Mouse (Mus musculus) ES-CJ7 (cell line): ENCODE data around the gene Ssx2ip.

Experiments
- DNase-seq: peaks from one replicate; pipeline ENCODE4 v3.0.0; 2011; ENCODE audit warnings: low read depth, low spot score

The Ssx2ip gene

DNA sequence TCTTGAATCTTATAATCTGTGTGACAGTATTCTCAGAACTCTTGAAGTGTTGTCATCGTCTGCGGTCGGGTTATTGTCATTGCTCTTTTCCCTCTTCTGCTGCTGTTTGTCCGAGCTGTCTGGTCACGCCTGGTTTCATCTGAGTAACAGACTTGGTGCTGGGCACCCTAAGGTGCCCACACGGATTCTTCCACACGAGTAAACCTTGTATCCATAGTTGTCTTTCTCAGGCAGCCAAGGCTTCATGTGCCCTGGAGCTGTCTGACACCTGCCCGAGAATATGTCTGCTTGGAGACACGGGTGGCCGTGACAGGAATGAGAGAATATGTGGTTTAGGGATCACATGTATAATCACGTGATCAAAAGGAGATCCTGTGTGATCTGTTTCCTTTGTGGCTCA lies 31.1 kb downstream of the Ssx2ip start:
- DNase-seq, result no peak

DNA sequence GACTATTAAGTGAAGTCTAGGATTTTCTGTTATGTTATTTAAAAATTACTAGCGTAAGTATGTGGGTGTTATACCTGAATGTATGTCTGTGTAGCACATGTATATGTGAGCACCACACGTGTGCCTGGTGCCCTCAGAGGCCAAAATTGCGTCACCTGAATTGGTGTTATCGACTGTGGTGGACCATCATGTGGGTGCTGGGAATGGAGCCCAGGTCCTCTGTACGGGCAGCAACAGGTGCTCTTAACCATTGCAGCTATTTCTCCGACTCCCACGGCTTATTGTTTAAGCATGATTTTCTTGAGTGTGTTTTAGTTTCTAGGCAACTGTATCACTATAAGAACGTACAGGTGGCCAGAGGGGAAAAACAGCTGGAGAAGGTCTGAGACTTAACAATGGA lies 31.7 kb downstream of the Ssx2ip start:
- no peak for DNase-seq

DNA sequence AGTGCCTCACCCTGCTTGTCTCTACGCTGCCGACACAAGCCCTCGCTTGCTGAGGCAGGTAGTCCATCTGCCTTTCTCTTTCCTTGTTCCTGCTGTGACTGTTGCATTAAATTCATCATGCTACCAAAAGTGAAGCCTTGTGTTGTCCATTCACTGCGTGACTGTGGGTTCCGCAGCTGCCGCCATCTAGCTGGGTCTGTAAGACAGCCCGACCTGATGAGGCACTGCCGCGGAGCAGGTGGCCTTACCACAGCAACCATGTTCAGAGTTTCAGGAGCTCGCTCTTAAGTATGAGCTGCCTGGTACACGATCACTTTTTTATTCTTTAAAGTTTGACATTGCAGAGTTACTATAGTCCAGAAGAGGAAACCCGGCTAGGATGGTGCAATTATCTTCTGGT lies 35.6 kb downstream of the Ssx2ip start:
- no peak for DNase-seq

DNA sequence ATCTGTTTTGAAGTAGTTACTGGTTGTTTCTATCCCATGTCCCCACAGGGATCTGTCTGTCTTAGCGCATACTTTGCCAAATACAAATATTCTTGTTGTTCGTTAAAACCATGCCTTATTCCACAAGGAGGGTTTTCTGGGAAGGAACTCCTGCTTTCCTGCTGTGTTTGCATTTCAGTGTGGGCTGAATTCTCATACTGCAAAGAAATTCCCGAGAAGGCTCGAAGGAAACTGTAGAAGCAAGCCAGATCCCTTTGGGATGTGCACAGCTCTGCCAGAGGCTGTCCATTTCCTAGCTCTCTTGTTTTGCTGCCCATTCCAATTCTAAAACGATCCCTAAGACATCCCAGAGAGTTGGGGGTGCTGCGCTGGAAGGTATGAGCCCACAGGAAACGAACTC lies 36.0 kb downstream of the Ssx2ip start:
- DNase-seq, result no peak

DNA sequence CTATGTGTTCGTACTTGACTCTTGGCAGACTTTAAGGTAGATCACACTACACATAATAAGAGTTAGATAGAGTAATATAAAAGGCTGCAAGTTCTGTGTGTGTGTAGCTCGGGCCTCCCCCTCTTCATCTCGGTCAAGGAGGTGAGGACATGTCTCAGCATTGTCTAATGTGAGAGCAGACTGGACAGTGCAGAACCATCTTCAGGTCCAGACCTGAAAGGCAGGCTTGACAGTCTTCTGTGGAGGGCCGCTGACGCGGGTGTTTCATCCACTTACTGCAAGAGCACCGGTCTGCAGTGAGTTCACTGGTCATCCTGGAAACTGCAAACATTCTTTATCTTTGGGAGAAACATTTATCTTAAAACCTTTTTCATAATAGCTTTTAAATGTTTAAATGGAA lies 38.0 kb downstream of the Ssx2ip start:
- no peak for DNase-seq

DNA sequence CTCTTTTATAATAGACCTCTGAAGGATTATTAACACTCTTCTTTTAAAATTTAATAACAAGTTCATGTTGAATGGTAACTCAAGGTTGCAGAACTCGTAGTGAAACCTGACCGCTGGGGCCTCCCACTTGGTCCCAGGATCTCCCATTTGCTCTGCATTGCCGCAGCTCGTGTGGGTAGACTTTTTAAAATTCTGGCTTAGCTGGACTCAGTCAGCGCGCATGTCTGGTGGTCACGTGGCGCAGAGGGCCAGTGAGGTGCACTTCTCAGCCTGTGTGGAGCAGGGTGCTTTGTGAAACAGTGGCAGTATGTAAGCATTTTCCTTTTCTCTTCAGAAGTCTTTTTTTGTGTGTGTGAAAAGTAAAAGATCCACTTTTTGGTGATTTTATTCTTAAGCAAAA lies 38.5 kb downstream of the Ssx2ip start:
- DNase-seq, result no peak

DNA sequence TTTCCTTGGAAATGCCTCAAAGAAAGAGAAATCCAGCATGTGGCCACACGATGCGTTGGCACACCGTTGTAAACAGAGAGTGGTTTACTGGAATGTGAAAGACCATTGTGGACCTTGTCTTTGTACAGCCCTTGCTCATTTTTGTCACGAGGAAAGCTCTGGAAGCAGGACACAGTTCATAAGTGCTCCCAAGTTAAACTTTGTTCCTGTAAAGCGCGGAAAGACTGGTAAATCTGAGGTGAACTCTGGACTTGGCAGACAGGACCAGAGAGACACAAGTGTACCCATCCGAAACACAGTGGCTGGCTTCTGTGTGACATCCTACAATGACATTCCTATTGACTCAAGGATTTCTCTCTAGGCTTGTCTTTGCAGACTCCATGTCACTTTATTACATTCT lies 38.9 kb downstream of the Ssx2ip start:
- DNase-seq, result no peak

DNA sequence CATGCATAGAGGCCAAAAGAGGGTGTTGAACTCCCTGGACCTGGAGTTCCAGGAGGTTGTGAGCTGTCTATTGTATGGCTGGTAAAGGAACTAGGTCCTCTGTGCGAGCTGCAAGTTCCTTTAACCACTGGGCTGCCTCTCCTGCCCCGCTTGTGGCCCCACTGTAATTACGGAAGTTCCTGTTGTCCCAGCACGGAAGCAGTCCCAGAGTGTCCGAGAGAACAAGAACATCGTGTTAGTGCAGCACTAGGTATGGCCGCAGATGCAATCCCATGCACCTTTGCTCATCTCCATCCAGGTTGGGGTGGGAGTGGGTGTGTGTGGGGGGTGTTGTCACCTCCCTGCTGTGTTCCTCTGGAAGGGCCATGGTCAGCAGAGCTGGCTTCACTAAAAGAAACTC lies 40.4 kb downstream of the Ssx2ip start:
- DNase-seq, result no peak

DNA sequence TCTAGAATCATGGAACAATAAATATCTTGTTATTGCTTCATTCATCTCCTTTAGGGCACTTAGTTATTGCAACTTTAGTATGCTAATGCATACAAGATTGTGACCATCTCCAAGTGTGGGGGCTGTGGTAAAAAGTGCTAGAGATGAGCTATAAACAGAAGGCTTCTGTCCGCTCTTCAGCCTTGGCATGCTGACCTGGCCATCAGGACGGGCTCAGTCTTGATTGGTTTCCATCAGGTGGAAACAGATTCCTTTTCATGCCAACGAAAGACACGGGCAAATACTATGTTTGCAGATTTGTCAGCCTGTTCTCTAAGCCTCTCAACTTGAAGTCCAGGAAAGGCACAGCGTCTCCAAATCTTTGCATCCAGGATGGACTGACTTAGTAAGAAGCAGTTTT lies 42.7 kb downstream of the Ssx2ip start:
- DNase-seq, result no peak

DNA sequence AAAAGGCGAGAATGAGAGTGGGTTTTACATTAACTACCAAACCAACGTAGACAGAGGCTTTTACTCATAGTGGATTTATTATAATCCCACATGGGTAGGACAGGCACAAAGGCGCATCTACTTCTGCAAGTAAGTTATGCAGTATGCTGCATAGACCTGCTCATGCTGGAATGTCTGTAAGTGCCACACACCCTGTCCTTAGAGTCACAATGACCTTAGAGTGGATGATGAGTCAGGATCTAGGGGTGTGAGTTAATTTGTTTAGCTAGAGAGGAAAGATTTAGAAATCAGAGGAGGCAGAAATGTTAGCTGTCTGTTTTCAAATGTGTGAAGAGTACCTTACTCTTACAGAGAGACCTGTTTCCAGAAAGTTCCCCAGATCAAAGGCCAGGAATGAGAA lies 43.2 kb downstream of the Ssx2ip start:
- no peak for DNase-seq

DNA sequence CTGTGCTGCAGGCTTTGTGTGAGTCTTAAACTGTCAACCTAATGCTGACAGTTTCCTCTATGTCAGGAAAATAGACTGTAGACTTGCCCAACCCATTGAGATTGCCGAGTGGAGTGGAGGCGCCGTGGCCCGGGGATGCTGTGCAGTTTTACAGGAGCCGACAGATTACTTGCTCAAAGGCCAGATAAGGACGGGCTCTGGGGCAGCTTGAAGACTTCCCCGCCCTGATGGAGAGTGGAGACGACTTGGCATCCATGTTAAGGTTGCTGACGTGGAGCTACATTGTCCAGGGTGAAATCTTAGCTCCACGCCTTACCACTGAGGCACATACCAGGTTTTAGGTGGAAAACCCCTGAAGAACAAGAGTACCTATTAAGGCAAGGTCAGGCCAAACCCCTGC lies 43.9 kb downstream of the Ssx2ip start:
- DNase-seq, result no peak

DNA sequence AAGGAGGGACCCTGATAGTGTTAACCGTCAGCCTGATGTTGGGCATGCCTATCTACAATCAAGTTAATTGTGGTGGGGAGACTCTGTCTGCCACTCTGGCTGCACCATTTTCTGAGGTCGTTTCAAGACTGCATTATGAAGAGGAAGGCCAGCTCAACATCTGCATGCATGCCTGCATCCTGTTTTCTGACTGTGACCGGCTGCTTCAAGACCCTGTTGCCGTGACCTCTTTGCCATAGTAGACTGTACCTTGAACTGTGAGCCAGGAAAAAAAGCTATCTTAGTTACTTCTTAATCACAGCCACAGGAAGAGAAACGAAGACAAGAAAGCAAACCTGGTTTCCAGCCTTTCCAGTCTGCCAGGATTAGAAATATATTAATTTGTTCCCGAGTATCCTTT lies 44.5 kb downstream of the Ssx2ip start:
- no peak for DNase-seq

DNA sequence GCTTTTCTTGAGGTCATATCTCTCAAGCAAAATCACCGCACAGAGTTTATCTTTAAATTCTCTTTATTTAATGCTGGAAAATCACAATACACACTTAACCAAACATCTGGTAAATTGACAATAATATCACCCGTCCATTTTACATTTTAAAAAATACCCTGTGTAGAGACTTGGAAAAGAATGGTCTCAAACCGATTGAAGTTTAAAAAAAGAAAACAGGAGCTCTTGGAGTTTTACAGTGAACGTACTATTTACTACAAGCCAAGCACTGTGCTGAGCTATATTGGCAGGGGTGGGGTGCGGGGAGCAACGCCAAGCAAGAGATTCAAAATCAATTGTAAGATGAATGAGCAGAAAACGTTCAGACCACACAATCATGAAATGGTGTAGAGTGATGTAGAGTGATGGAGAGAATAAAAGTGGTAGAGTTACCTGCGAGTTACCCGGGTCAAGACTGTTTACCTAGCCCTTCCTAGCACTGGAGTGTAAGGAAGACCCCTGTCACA lies 45.4 kb downstream of the Ssx2ip start, which contains the start of gene Ctbs:
Gene Ctbs, plus strand, starts transcription at position 51 of the 506 bp plus-strand sequence.
- no peak for DNase-seq

DNA sequence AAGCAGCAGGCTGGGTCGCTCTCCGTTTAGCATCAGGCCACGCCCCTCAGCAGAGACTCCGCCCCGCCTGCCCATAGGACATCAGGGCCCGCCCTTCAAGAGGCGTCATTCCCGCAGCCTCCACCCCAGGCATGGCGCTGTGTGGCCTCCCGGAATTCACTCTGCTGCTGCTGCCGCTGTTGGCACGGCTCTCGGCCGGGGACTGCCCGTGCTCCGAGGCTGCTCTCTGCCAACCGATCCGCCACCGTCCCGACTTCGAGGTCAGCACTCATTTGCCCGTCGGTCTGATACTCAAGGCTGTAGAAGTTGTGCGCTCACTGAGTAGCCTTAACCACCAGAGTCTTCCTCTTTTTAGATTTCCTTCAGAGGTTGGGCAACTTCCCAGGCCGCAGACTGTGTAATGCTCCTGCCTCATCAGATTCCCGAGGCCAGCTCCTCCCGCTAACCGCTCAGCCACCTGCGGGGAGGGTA lies 46.0 kb downstream of the Ssx2ip start:
- DNase-seq, result peak; percentile 94

DNA sequence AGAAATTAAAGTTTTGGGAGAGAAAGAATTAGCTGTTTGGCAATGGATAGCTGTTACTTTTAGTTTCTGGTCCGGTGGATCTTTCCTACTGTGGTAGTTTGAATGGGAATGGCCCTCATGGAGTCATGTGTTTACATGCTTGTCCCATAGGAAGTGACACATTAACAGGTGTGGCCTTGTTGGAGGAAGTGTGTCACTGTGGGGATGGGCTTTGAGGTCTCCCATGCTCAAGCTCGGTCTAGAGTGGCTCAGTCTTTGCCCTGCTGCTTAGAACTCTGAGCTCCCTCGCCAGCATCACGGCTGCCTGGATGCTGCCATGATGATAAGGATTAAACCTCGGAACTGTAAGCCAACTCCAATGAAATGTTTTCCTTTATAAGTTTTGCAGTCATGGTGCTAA lies 46.9 kb downstream of the Ssx2ip start:
- DNase-seq, result peak; percentile 23

DNA sequence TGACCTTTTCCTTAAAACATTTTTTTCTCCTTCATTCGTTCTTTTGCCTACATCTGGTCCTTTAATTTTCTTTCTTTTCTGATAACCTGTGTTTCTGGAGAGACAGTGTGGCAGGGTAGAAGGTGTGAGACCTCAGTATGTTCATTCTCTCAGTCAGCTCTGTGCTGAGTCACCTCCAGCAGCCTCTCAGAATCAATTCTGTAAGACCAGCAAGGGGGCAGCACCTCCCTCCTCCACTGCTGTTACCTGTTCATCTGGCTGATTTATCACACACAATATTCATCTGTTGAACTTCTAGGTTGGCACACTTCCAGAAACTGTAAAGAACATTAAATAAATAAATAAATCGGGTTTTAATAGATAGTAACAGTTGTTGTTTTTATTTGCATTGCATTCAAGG lies 58.5 kb downstream of the Ssx2ip start:
- peak; percentile 29 for DNase-seq

DNA sequence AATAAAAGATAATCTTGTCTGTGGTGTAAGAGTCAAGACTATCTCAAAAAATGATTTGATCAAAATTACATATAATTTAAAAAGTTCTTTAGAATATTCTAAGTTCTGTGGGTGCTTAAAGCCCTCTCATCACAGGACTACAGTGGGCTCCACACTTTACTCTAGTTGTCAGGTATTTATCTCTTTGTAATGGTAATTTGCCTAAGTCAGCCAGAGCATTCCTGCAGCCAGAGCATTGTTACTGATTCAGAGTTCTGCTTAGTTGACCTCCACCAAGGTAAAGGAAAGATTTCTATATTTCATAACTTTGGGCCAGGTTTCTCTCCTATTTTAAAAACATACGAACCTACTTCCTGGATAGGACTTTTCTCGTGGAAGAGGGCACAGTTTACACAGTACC lies 64.8 kb downstream of the Ssx2ip start:
- peak; percentile 48 for DNase-seq

DNA sequence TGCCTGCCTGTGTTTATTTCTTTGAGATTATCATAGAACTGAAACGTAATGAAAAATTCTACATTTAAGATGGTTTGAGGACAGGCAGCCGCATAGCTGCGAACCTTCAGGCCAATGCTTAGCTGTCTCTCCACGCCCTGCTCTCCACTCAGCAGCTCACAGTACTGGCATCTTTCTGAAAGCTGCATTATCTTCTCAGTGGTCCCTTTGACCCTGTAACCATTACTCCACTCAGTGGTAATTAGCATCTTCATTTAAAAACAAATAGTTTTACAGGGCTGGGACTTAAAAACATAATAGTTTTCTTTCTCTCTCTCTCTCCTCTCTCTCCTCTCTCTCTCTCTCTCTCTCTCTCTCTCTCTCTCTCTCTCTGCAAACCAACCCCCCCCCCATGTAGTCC lies 68.2 kb downstream of the Ssx2ip start:
- peak; percentile 51 for DNase-seq

DNA sequence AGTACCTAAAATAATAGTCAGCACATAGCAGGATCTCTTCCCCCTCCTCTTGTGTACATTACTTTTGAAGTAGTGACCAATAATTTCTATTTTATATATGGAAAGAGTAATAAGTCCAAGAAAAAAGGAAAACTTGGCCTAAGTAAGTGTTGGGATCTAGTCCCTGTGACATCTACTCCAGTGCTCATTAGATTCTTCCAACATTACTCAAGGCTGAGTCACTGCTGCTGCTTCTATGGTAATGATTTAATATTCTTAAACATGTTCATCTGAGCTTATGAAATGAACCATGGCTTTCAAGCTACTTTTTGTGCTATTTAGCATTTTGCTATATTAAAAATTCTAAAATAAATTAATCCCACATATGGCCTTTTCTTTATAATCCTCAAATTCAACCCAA lies 69.3 kb downstream of the Ssx2ip start:
- no peak for DNase-seq

DNA sequence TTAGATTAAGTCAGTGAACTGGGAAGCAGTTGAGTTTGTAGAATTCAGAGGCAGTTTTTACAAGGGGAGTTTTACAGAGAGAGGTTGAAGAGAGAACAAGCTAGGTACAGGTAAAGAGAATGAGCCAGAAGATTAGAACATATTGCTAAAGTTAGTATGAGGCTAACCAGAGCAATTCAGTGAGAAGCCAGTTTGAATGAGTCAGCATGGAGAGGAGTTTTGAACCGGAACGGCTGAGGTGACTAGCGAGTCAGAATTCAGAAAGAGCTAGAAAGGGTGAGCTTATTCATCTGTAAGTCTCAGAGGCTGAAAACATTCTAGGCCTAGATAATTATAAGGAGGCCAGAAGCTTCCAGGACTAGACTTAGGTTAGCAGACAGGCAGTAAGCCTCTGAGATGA lies 70.0 kb downstream of the Ssx2ip start:
- no peak for DNase-seq

DNA sequence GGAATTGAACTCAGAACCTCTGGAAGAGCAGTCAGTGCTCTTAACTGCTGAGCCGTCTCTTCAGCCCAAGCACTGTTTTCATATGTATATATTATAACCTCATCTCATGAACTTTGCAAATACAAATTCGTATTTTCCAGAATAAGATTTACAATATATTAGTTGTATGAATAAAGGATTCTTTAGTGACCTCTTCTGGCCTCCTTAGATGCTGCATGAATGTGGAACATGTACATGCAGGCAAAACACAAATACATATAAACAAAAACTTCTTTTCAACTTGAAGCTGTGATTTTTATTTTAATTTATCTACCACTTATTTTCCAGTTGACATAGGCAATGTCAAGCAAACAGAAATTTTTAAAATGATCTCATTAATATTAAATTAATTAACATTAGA lies 77.6 kb downstream of the Ssx2ip start:
- no peak for DNase-seq

DNA sequence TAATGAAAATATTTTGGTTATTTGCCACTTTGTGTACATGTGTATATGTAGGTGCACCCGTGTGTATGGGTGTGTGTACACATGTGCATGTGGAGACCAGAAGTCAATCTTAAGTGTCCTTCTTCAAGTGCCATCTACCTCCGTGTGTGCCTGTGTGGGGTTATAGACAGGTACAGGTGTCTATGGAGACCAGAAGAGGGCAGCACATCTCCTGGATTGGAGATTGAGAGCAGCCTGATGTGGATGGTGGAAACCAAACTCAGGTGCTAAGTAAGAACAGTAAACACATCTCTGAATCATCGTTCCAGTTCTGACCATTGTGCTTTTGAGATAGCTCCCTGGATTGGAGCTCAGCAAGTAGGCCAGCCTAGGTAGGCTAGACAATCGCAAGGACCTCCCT lies 82.0 kb downstream of the Ssx2ip start:
- DNase-seq, result peak; percentile 80
